ENCODE assay signal across 9 mouse cellular contexts in genomic region chr5:148897069-148897702, GRCm38 (mm10). TPM values are rescaled to one million over a fixed set of nuclear protein-coding genes. Genes with fewer than 3 reads are reported as not detected.
DNase-seq lines count a peak whose midpoint lies in the region.
"Had no signal": no experiment of that assay in that cellular context is flagged by ENCODE, and none has a peak within 500 bp of the region (broad histone marks: within the 10 kb centered on the region; RNA-seq: fewer than 3 reads in every experiment).

No protein-coding gene starts in this region.

- peaks cover 40% of the 10 kb centered on the region for H3K4me1 ChIP-seq in megakaryocyte, embryonic 14.5 days

- H3K36me3 ChIP-seq in megakaryocyte, embryonic 14.5 days (replicated peaks; ENCODE audit: low read length), result peaks cover 61% of the 10 kb centered on the region

- intact Hi-C loops in gastrocnemius, postnatal 36 days (cut with DNase I), result no loop called here

- peak overlapping the region; percentile 88 for H3K4me3 ChIP-seq in megakaryocyte, embryonic 14.5 days (replicated peaks)
- H3K4me3 ChIP-seq: lung, embryonic 15.5 days had no signal

- H3K27me3 ChIP-seq in megakaryocyte, embryonic 14.5 days (replicated peaks), result no peaks in the 10 kb centered on the region
- H3K27me3 ChIP-seq: lung, embryonic 15.5 days had no signal

- H3K9me3 ChIP-seq in megakaryocyte, embryonic 14.5 days, result 0 out of 2 replicates have a peak, but pooled peaks cover 3% of the 10 kb centered on the region
- H3K9me3 ChIP-seq: lung, embryonic 15.5 days had no signal

- peak; percentile 83 for DNase-seq in right cerebral cortex, adult 18-20 months
- DNase-seq in right cerebral cortex, postnatal 4 days, result no peak
- peak; percentile 33 for DNase-seq in heart, adult 8-10 months (ENCODE audit: low spot score)
- peak; percentile 29 to 38 for DNase-seq in layer of hippocampus, postnatal 36 days
- no peak for DNase-seq in cerebellum, postnatal 4 days (ENCODE audit: low spot score in 2 of 2)
- DNase-seq in cerebellum, adult 9-10 months, result no peak
- no peak for DNase-seq in gastrocnemius, postnatal 36 days

RNA-seq across cellular contexts. Expression of gene Katnal1, which starts 31.9 kb away (rescaled TPM):
- 10 to 100 TPM in 3 of 4 experiments, 1 to 10 TPM in 1; 8.8 to 12.8 (median 11.6) TPM for total RNA-seq in heart, adult 8-10 months (2022)
- total RNA-seq in layer of hippocampus, postnatal 36 days (2021), result 10 to 100 TPM; 60.6 to 66.6 TPM
- 1.7 and 3.0 TPM in 2 replicates for polyA plus RNA-seq in megakaryocyte, embryonic 14.5 days (2012; ENCODE audit: insufficient read depth, low replicate concordance)
- total RNA-seq in gastrocnemius, postnatal 36 days (2021), result 1 to 10 TPM; 4.3 to 5.0 TPM

Comparison
In these comparisons a context has a peak if more than half of its experiments do, and no peak if none do; other contexts are left out.
1. DNase-seq: peak in right cerebral cortex, adult 18-20 months (single experiment), heart, adult 8-10 months (single experiment) and layer of hippocampus, postnatal 36 days (2 of 2); none in right cerebral cortex, postnatal 4 days (single experiment), cerebellum, postnatal 4 days (0 of 2), cerebellum, adult 9-10 months (single experiment) and gastrocnemius, postnatal 36 days (0 of 2).
2. RNA of gene Katnal1, which starts 31.9 kb away (total RNA-seq): 60.6 to 66.6 TPM in layer of hippocampus, postnatal 36 days; 8.8 to 12.8 TPM in heart, adult 8-10 months and 4.3 to 5.0 TPM in gastrocnemius, postnatal 36 days; every median in the first group is over 4 times any median in the second.